Mouse (Mus musculus) heart, embryonic 13.5 days (tissue): Measurements from ENCODE around the gene Prtn3. TPM values are rescaled to one million over a fixed set of nuclear protein-coding genes. Genes with fewer than 3 reads are reported as not detected.
A peak's percentile ranks its signal among the peaks of the same experiment; 100 is the strongest.

ENCODE experiments used
- ATAC-seq: fragments of 200-750 bp; cut with Nextera tagmentation; 2 replicates; pipeline ENCODE4 v1.8.0; 2017; ENCODE audit warnings: moderate TSS enrichment; ENCODE audit not compliant: insufficient number of reproducible peaks, low FRiP score, low TSS enrichment; ENCODE audit errors: extremely low read depth
- H3K27ac ChIP-seq: fragments of 300-500 bp; sonication (generic); replicated peaks from 2 replicates; pipeline ENCODE4 v1.5.1; 2015; ENCODE audit warnings: moderate library complexity, mild to moderate bottlenecking, inconsistent platforms
- H3K27me3 ChIP-seq: fragments of 300-500 bp; sonication (generic); replicated peaks from 2 replicates; pipeline ENCODE4 v1.6.1; 2015; ENCODE audit warnings: mild to moderate bottlenecking, inconsistent platforms
- H3K36me3 ChIP-seq: fragments of 300-500 bp; sonication (generic); 2 replicates; pipeline ENCODE4 v1.6.1; 2015; ENCODE audit warnings: mild to moderate bottlenecking, inconsistent platforms
- H3K4me1 ChIP-seq: fragments of 300-500 bp; sonication (generic); 2 replicates; pipeline ENCODE4 v1.6.1; 2015; ENCODE audit warnings: inconsistent platforms
- H3K4me2 ChIP-seq: fragments of 300-500 bp; sonication (generic); 2 replicates; pipeline ENCODE4 v1.6.1; 2015; ENCODE audit warnings: inconsistent platforms, mild to moderate bottlenecking, moderate library complexity
- H3K4me3 ChIP-seq: fragments of 300-500 bp; sonication (generic); 2 replicates; pipeline ENCODE4 v1.5.1; 2015; ENCODE audit warnings: moderate library complexity, mild to moderate bottlenecking, inconsistent platforms
- H3K9ac ChIP-seq: fragments of 300-500 bp; sonication (generic); 2 replicates; pipeline ENCODE4 v1.6.1; 2015; ENCODE audit warnings: inconsistent platforms, mild to moderate bottlenecking, moderate library complexity
- H3K9me3 ChIP-seq: fragments of 300-500 bp; sonication (generic); 2 replicates; pipeline ENCODE4 v1.6.1; 2016; ENCODE audit warnings: inconsistent platforms
- WGBS: fragments of 180-500 bp; shearing (Covaris S2); methylation state at CpG from one replicate; pipeline ENCODE4 v1.1.7; 2015; ENCODE audit warnings: mixed read lengths; 5-methylcytosine and 5-hydroxymethylcytosine counted together
- microRNA-seq: library from miRNA; unstranded; fragments of <30 nt; microRNA quantifications from one replicate; pipeline ENCODE4, GENCODE M21; 2016
- polyA plus RNA-seq: library from polyadenylated mRNA; unstranded; fragments of >200 nt; fragmentation: Nextera tagmentation; extraction: Ambion mirVana; gene quantifications from 2 replicates; pipeline ENCODE4 v1.2.1, GENCODE M21; 2015

Prtn3 gene
- polyA plus RNA-seq, 1 experiment from 2014 or later: 2.5 TPM

DNA sequence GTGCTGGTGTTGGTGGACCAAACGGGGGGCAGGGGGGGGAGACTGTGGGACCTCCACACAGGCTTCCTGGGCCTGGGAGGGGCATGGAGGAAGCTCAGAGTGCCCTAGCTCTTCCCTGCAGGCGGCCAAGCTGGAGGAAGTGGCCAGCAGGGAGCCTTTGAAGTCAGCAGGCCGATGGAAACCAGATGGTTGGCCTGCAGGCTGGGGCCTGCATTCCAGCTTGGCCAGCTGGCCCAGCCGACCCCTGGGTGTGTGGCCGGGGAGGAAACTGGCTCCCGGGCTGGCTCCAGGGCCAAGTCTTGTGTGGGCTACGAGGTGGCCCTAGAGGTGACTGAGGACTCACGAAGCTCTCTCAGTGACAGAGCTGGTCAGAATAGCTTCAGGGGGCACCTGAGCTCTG lies 58.5 kb downstream of the Prtn3 start:
- 13% methylated on average over 8 of the region's 8 CpGs for WGBS
- peaks cover 93% of the 10 kb centered on the region for H3K4me1 ChIP-seq
- peak overlapping the region; percentile 68 for H3K9ac ChIP-seq
- peak overlapping the region; percentile 68 for H3K27ac ChIP-seq
- peak overlapping the region; percentile 97 for H3K4me3 ChIP-seq
- no peaks in the 10 kb centered on the region for H3K27me3 ChIP-seq
- peak overlapping the region; percentile 92 for H3K4me2 ChIP-seq
- ATAC-seq: no peak
- H3K9me3 ChIP-seq: no peaks in the 10 kb centered on the region
- peaks cover 45% of the 10 kb centered on the region for H3K36me3 ChIP-seq

Small RNA genes within 50 kb of the gene (microRNA-seq; reads per million reads assigned to microRNA genes)
- gene Mir6910: 0.61 reads per million

Other genes starting within 250 kb of the Prtn3 start
- 1.9 and 2.6 TPM in 2 replicates for gene Shc2, start 236.6 kb upstream of the Prtn3 start, polyA plus RNA-seq
- not detected in 2 replicates for gene Odf3l2, start 228.7 kb upstream of the Prtn3 start, polyA plus RNA-seq
- 0.82 and 1.2 TPM in 2 replicates for gene Madcam1, start 209.9 kb upstream of the Prtn3 start, polyA plus RNA-seq
- 41.4 and 43.1 TPM in 2 replicates for gene Tpgs1, start 205.1 kb upstream of the Prtn3 start, polyA plus RNA-seq
- 122 and 136 TPM in 2 replicates for gene Cdc34, start 192.3 kb upstream of the Prtn3 start, polyA plus RNA-seq
- gene Gzmm, start 185.5 kb upstream of the Prtn3 start, polyA plus RNA-seq: 0.67 and 1.0 TPM in 2 replicates
- 1,093 and 1,212 TPM in 2 replicates for gene Bsg, start 170.0 kb upstream of the Prtn3 start, polyA plus RNA-seq
- 0.06 and 0.09 TPM in 2 replicates for gene Hcn2, start 157.8 kb upstream of the Prtn3 start, polyA plus RNA-seq
- 30.2 and 30.9 TPM in 2 replicates for gene Polrmt, start 127.9 kb upstream of the Prtn3 start, polyA plus RNA-seq
- 0.17 TPM in 1 of 2 replicates, not detected in the other for gene Fgf22, start 119.4 kb upstream of the Prtn3 start, polyA plus RNA-seq
- gene Rnf126, start 107.5 kb upstream of the Prtn3 start, polyA plus RNA-seq: 61.4 and 66.3 TPM in 2 replicates
- 23.8 and 27.3 TPM in 2 replicates for gene Fstl3, start 97.2 kb upstream of the Prtn3 start, polyA plus RNA-seq
- gene Prss57, start 83.5 kb upstream of the Prtn3 start, polyA plus RNA-seq: 0.51 TPM in 1 of 2 replicates, not detected in the other
- 67.1 and 69.3 TPM in 2 replicates for gene Palm, start 80.9 kb upstream of the Prtn3 start, polyA plus RNA-seq
- 1.2 and 1.4 TPM in 2 replicates for gene Misp, start 53.5 kb upstream of the Prtn3 start, polyA plus RNA-seq
- gene Ptbp1, start 20.0 kb upstream of the Prtn3 start, polyA plus RNA-seq: 122 and 141 TPM in 2 replicates
- 15.8 and 16.4 TPM in 2 replicates for gene Plppr3, start 158 bp downstream of the Prtn3 start, polyA plus RNA-seq
- 0.25 and 0.96 TPM in 2 replicates for gene Elane, start 11.8 kb downstream of the Prtn3 start, polyA plus RNA-seq
- gene Cfd, start 16.4 kb downstream of the Prtn3 start, polyA plus RNA-seq: not detected in 2 replicates
- 41.8 and 42.1 TPM in 2 replicates for gene Med16, start 34.4 kb downstream of the Prtn3 start, polyA plus RNA-seq
- 1.7 TPM in 1 of 2 replicates, not detected in the other for gene Gm26602, start 36.4 kb downstream of the Prtn3 start, polyA plus RNA-seq
- 0.60 and 0.67 TPM in 2 replicates for gene Kiss1r, start 42.5 kb downstream of the Prtn3 start, polyA plus RNA-seq
- 95.6 and 100 TPM in 2 replicates for gene R3hdm4, start 46.7 kb downstream of the Prtn3 start, polyA plus RNA-seq
- 3.4 and 4.2 TPM in 2 replicates for gene Arid3a, start 52.6 kb downstream of the Prtn3 start, polyA plus RNA-seq
- 72.4 and 80.9 TPM in 2 replicates for gene Wdr18, start 85.7 kb downstream of the Prtn3 start, polyA plus RNA-seq
- 0.09 and 0.11 TPM in 2 replicates for gene Grin3b, start 96.2 kb downstream of the Prtn3 start, polyA plus RNA-seq
- gene Tmem259, start 109.9 kb downstream of the Prtn3 start, polyA plus RNA-seq: 10.6 and 12.8 TPM in 2 replicates
- gene Cnn2, start 114.1 kb downstream of the Prtn3 start, polyA plus RNA-seq: 264 and 271 TPM in 2 replicates
- 2.2 and 2.6 TPM in 2 replicates for gene Abca7, start 122.0 kb downstream of the Prtn3 start, polyA plus RNA-seq
- 5.5 and 6.5 TPM in 2 replicates for gene Arhgap45, start 142.2 kb downstream of the Prtn3 start, polyA plus RNA-seq
- 149 and 154 TPM in 2 replicates for gene Polr2e, start 165.3 kb downstream of the Prtn3 start, polyA plus RNA-seq
- gene Gpx4, start 172.7 kb downstream of the Prtn3 start, polyA plus RNA-seq: 691 and 741 TPM in 2 replicates
- 9.1 and 10.1 TPM in 2 replicates for gene Sbno2, start 231.1 kb downstream of the Prtn3 start, polyA plus RNA-seq
- 12.0 and 13.0 TPM in 2 replicates for gene Stk11, start 241.3 kb downstream of the Prtn3 start, polyA plus RNA-seq